Mouse (Mus musculus) cerebellum, postnatal 14 days (tissue): ENCODE data around the gene Katnb1.
A peak's percentile ranks its signal among the peaks of the same experiment; 100 is the strongest.

Experiments used
- DNase-seq, 2 experiments: peaks; one replicate each; pipeline ENCODE4 v3.0.0; 2021; ENCODE audit warnings: mixed read lengths in 2 of 2

Katnb1 gene

GRCm38 (mm10) chr8:95141469-95142074 lies 60.6 kb downstream of the Katnb1 start:
- DNase-seq = no peak

GRCm38 (mm10) chr8:95142075-95142831 lies 61.3 kb downstream of the Katnb1 start:
- DNase-seq = peak; percentile 84 to 87

GRCm38 (mm10) chr8:95142985-95143804 lies 62.2 kb downstream of the Katnb1 start:
- peak; percentile 33 to 40 for DNase-seq

- no peak for DNase-seq
These were observed 63.0 kb downstream of the Katnb1 start for GRCm38 (mm10) chr8:95143805-95144630.

- DNase-seq = no peak
These were observed 63.6 kb downstream of the Katnb1 start for GRCm38 (mm10) chr8:95144631-95145015.

GRCm38 (mm10) chr8:95146044-95146745 lies 65.2 kb downstream of the Katnb1 start:
- no peak for DNase-seq

DNA sequence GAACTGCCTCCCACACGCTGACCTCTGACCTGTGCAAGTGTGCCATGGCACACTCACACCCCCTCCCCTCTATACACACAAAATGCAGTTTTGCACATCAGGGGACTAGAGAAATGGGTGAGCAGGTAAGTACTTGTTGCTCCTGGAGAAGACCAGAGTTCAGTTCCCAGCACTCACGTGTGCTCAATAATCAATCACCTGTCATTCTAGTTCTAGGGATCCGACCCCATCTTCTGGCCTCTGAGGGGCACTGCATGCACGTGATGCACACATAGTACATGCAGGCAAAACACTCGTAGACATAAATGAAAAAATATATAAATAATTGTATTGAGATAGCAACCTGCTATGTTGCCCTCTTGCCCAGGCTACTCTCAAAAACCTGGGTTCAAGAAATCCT lies 65.9 kb downstream of the Katnb1 start:
- DNase-seq = no peak

GRCm38 (mm10) chr8:95149426-95149825 lies 68.4 kb downstream of the Katnb1 start:
- no peak for DNase-seq

DNA sequence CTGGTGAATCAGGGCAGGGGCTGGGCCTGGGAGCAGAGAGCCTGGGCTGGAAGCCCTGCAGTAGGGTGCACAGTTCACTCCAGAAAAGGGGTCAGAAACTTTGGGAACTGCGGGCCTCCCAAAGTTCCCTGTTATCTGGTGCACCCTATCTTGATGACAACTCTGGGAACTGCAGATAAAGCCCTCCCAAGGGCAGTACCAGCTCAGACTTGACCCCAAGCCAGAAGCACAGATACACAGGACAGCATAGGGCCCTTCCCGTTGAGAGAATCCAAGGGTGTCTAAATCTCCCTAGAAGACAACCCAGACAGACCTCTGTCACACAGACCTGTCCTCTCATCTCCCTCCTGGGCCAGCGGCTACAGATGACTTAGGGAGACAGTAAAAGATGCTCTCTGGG lies 69.6 kb downstream of the Katnb1 start:
- no peak for DNase-seq
